Mouse (Mus musculus) thymus, adult 2 months (tissue): ENCODE results near the gene Dnajc16.

Experiments used
- CTCF ChIP-seq: fragments of 200-500 bp; IDR thresholded peaks from 2 replicates; pipeline ENCODE4 v1.5.1; 2012; ENCODE audit warnings: mild to moderate bottlenecking, control low read depth, low read length, moderate library complexity, borderline replicate concordance; ENCODE audit not compliant: control insufficient read depth, poor library complexity, insufficient read depth; ENCODE audit errors: extremely low read depth
- POLR2A ChIP-seq: fragments of 200-500 bp; IDR thresholded peaks from 2 replicates; pipeline ENCODE4 v1.6.1; 2012; ENCODE audit warnings: mild to moderate bottlenecking, low read length, control low read depth, moderate library complexity; ENCODE audit not compliant: control insufficient read depth, poor library complexity, insufficient read depth; ENCODE audit errors: extremely low read depth

DNA sequence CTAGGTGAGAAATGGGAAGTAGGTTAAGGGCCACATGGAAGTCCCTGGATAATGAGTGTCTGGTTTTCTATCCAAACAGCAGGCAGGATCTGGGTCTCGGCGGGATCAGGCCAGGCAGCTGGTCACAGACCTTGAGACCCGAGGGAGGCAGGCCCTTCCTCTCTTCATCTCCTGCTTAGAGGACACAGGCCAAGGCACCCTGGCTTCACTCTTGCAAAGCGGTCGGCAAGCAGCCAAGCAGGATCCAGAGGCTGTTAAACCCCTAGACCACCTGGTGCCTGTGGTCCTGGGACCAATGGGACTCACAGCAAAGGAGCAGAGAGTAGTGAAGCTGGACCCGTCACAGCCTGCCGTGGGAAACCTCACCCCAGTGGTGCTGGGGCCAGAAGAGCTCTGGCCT lies 5.6 kb upstream of the Dnajc16 start:
- TF ChIP-seq CTCF (no peak), POLR2A (no peak)
